Mouse (Mus musculus): ENCODE measurements around the gene Abcc10. TPM values are rescaled to one million over a fixed set of nuclear protein-coding genes. Genes with fewer than 3 reads are reported as not detected.

The Abcc10 gene
- total RNA-seq (2018; cell fraction: chromatin; rRNA removed): 10 to 100 TPM; 13.4 to 42.2 (median 30.0) TPM
- 1 to 10 TPM; 1.8 to 5.2 (median 3.1) TPM for total RNA-seq (2018; cell fraction: cytosol; rRNA removed)
- total RNA-seq (2018; cell fraction: nucleus; rRNA removed): 10 to 100 TPM in 25 of 26 experiments, 1 to 10 TPM in 1; 9.8 to 35.4 (median 22.3) TPM
- polyA plus RNA-seq (2018): 1.8 to 3.9 TPM (median 2.4 TPM) in 3 replicates

DNA sequence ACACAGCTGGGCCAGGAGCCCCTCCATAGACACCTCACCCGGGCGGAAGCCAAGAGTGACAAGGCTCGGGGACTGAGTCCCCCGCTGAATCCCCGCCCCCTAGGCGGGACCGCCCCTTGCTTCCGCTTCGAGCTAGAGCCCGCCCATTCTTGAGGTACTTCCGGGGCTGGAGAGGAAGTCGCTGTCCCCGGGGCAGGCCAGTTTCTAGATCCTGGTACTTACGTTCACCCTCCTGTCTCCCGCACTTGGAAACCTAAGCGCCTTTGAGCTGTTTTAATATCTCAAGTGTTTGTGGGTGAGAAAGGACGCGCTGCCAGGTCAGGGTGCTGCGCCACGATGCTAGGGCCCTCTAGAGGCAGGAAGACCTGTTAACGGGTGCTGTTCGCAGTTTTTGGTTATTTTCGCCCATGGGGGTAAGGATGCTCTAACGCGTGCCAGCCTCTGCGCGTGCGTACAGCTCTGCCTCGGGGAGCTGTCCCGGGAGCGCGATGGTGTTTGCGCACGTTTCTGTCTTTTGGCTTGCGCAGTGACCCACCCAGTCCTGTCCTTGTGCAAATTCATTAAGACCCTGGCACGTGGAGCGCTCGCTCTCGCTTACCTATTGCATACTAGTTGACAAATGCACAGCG, at the start of gene Abcc10:
TSS of gene Abcc10 (minus strand) at position 447 of the 629 bp plus-strand sequence.
- Histone ChIP-seq H3K4me3 (ENCODE audit: inconsistent target) (peak within 1 kb of the TSS; percentile 55), H3K27ac (peak within 1 kb of the TSS; percentile 49), H3K36me3 (ENCODE audit: inconsistent target) (no peaks in the 10 kb centered on the region), H3K79me2 (ENCODE audit: inconsistent target) (no peaks in the 10 kb centered on the region)
- under 1% methylated on average over 40 of the region's 40 CpGs for WGBS (ENCODE audit: missing documents)

DNA sequence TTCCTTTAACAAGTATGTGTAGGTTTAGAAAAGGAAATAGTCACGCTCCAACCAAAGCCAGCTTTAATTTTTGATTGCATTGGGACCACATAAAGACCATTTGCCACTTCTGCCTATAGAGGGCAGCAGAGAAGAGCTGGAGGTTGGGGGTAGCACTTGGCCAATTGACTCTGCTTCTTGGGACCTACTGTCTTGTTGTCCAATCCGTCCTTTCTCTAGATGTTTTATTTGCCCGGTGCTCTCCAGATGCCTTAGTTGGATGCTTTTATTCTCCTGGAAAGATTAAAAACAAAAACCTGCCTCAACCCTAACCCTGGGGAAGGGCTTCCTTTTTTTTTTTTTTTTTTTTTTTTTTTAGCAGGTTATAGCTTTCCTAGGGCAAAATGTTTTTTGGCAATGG, 43.6 kb upstream of the Abcc10 start:
- 64% methylated on average over 3 of the region's 3 CpGs for WGBS (ENCODE audit: missing documents)
- H3K4me3 ChIP-seq (ENCODE audit: inconsistent target): no peak overlapping the region
- no peaks in the 10 kb centered on the region for H3K36me3 ChIP-seq (ENCODE audit: inconsistent target)
- H3K27ac ChIP-seq: no peak overlapping the region
- no peaks in the 10 kb centered on the region for H3K79me2 ChIP-seq (ENCODE audit: inconsistent target)

DNA sequence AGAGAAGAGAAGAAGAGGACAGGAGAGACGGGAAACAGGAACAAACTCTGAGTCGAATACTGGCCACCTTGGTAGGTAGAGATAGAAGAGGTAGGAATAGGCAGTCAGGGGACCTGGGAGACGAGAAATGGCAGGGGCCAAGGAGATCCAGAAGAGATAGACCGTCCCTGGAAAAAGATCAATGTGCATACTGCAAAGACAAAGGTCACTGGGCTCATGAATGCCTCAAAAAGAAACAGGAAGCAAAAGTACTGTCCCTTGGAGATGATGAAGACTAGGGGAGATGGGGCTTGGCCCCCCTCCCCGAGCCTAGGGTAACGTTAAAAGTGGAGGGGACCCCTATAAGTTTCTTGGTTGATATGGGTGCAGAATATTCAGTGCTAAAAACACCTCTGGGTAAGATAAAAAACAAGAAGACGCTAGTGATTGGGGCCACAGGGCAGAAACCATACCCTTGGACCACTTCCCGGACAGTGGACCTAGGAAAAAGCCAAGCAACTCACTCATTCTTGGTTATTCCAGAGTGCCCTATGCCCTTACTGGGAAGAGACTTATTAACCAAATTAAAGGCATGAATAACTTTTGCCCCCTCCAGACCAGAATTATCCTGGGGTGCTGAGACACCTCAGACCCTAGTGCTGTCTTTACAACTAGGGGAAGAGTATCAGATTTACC, 23.0 kb upstream of the Abcc10 start:
- no peaks in the 10 kb centered on the region for H3K36me3 ChIP-seq (ENCODE audit: inconsistent target)
- no peak overlapping the region for H3K4me3 ChIP-seq (ENCODE audit: inconsistent target)
- no peaks in the 10 kb centered on the region for H3K79me2 ChIP-seq (ENCODE audit: inconsistent target)
- H3K27ac ChIP-seq: no peak overlapping the region
- WGBS (ENCODE audit: missing documents): 91% methylated on average over 8 of the region's 8 CpGs

DNA sequence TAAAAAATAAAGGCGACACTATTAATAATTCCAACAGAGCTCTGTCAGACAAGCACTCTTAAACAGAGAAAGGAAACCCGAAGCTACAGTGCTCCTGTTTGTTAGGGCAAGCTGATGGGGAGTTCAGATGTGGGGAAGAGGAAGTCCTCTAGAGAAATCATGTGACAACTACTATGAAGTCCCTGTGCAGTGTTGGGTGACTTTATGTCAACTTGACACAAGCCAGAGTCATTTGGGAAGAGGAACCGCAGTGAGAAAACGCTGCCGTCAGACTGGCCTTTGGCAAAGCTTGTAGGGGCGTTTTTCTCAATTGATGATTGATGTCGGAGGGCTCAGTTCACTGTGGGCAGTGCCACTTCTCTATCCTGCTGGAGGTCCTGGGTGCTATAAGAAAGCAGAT, 13.1 kb upstream of the Abcc10 start:
- WGBS (ENCODE audit: missing documents): 6% methylated on average over 7 of the region's 7 CpGs
- Histone ChIP-seq H3K36me3 (ENCODE audit: inconsistent target) (no peaks in the 10 kb centered on the region), H3K27ac (peak overlapping the region; percentile 83), H3K4me3 (ENCODE audit: inconsistent target) (no peak overlapping the region), H3K79me2 (ENCODE audit: inconsistent target) (no peaks in the 10 kb centered on the region)

- H3K36me3 ChIP-seq (ENCODE audit: inconsistent target): no peaks in the 10 kb centered on the region
- 53% methylated on average over 4 of the region's 5 CpGs for WGBS (ENCODE audit: missing documents)
- H3K4me3 ChIP-seq (ENCODE audit: inconsistent target): no peak overlapping the region
- H3K27ac ChIP-seq: no peak overlapping the region
- no peaks in the 10 kb centered on the region for H3K79me2 ChIP-seq (ENCODE audit: inconsistent target)
These were observed 8.3 kb upstream of the Abcc10 start for GRCm38 (mm10) chr17:46336475-46336874.

- Histone ChIP-seq H3K4me3 (ENCODE audit: inconsistent target) (peak overlapping the region; percentile 55), H3K27ac (peak overlapping the region; percentile 49; the same call in 1 of the 2 replicates), H3K36me3 (ENCODE audit: inconsistent target) (no peaks in the 10 kb centered on the region), H3K79me2 (ENCODE audit: inconsistent target) (no peaks in the 10 kb centered on the region)
- WGBS (ENCODE audit: missing documents): 85% methylated on average over 6 of the region's 6 CpGs
These were observed 571 bp upstream of the Abcc10 start for GRCm38 (mm10) chr17:46328723-46329122.

DNA sequence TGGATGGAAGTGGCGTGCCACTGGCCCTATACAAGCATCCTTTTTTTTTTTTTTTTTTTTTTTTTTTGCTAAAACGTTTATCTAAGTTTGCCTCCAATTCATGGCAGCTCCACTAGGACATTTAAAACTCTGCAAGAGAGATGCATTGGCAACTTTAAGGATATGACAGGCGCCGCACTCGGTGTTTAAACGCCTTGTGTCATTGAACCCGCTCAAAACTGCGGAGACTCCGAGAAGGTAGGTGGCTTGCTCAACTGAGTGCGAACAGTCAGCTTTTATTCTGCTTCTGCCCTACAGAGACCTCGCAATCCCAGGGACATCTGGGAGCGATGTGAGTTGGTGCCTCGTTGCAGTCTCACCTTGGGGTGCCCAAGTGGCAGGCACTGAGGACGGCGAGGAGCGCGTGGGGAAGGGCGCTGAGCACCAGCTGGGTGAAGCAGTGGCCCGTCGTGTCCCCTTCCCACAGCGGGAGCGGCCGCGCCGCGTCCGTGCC, 693 bp downstream of the Abcc10 start:
- 0 out of 2 replicates have a peak overlapping the region, but pooled peaks have one; percentile 24 for H3K27ac ChIP-seq
- H3K36me3 ChIP-seq (ENCODE audit: inconsistent target): no peaks in the 10 kb centered on the region
- H3K4me3 ChIP-seq (ENCODE audit: inconsistent target): peak overlapping the region; percentile 55
- no peaks in the 10 kb centered on the region for H3K79me2 ChIP-seq (ENCODE audit: inconsistent target)
- 5% methylated on average over 26 of the region's 27 CpGs for WGBS (ENCODE audit: missing documents)

DNA sequence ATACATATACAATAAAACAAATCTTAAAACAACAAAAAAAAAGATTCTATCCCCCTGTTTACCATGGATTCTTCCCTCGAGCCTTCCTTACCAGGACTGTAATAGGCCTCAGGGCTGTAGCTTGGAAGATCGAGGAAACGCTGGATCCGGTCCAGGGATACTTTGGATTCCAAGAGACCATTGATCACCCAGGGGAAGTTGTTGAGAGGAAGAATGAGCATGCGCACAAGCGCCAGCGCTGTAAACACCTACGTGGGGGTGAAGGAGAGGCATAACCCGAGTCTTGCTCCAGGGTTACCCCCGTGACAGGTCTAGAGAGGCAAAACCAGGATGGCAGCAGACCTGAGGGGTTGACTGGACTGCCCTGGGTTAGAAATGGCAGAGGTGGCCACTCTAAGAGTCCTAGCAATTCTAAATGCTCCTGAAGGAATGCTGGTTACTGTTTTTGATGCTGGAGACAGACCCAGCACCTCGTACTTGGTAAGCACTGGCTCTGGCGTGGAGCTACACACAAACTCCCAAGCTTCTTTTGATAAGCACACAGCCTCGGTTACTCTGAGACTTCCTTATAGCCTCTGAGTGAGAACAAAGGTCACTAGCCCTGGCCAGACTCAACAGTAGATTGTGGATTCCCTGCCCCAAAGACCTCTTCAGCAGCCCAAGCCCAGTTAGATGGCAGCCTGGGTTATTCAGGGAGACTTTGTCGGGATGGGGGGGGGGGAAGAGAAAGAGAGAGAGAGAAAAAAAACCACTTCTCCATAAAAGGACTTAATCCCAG, 5.9 kb downstream of the Abcc10 start:
- H3K27ac ChIP-seq: no peak overlapping the region
- no peaks in the 10 kb centered on the region for H3K36me3 ChIP-seq (ENCODE audit: inconsistent target)
- H3K79me2 ChIP-seq (ENCODE audit: inconsistent target): no peaks in the 10 kb centered on the region
- no peak overlapping the region for H3K4me3 ChIP-seq (ENCODE audit: inconsistent target)
- WGBS (ENCODE audit: missing documents): 97% methylated on average over 14 of the region's 14 CpGs

DNA sequence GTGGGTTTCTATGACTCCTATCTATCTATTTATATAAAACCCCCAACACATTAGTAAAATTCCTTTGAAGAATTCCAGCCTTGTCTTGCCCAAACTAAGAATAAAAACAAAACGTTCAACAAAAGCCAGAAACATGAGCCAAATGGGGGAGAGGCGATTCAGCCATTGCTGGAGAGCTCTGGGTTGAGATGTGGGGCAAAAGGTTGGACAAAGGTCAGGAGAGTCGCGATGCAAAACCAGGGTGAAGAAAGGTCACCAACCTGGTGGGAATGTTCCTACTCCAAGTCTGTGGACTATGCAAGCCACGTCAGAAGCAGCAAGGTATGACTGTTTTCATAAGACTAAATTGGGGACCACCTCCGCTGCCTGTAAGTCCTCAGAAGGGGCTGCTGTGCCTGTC, 7.7 kb downstream of the Abcc10 start:
- H3K36me3 ChIP-seq (ENCODE audit: inconsistent target): no peaks in the 10 kb centered on the region
- H3K79me2 ChIP-seq (ENCODE audit: inconsistent target): no peaks in the 10 kb centered on the region
- 88% methylated on average over 6 of the region's 6 CpGs for WGBS (ENCODE audit: missing documents)
- no peak overlapping the region for H3K27ac ChIP-seq
- no peak overlapping the region for H3K4me3 ChIP-seq (ENCODE audit: inconsistent target)

DNA sequence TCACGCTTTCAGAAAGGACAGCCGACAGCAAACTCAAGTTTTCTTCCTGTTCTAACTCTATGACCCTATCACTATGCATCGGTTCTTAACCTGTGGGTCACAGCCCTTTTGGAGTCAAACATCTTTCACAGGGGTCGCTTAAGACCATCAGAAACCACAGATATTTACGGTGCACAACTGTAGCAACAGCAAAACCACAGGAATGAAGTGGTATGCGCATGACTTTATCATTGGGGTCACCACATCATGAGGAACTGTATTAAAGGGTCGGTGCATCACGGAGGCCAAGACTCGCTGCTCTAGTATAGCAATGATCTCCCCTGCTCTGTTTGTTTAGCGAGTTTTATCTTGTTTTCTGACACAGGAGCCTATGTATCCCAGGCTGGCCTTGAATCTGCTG, 12.3 kb downstream of the Abcc10 start:
- Histone ChIP-seq H3K79me2 (ENCODE audit: inconsistent target) (no peaks in the 10 kb centered on the region), H3K4me3 (ENCODE audit: inconsistent target) (no peak overlapping the region), H3K36me3 (ENCODE audit: inconsistent target) (no peaks in the 10 kb centered on the region), H3K27ac (no peak overlapping the region)
- WGBS (ENCODE audit: missing documents): 89% methylated on average over 10 of the region's 10 CpGs

DNA sequence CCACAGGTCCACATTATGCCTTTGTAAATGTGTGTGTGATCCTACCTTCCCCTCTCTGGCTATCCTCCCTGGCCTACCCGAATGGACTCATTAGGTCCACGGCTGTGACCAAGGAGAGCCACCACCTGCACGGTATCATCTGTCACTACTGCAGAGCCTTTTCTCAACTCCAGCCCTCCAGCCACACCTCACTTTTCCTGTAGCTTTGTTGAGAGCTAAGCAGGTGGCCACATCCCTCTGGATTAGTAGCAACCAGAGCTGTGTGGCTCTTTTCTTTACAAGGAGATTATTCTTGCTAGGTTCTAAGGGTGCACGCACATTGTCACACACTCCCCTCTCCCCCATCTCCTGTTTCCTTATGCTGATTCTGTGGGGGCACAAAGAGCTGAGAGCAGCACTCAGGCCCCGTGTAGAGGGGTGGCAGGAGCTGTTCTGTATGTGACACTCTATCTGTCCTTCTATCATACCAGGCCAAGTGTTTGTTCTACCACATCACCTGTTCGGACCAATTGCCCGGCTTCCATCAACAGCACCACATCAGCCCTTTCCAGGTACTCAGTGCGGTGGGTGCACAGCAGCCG, 14.9 kb downstream of the Abcc10 start:
- Histone ChIP-seq H3K36me3 (ENCODE audit: inconsistent target) (no peaks in the 10 kb centered on the region), H3K27ac (no peak overlapping the region), H3K79me2 (ENCODE audit: inconsistent target) (no peaks in the 10 kb centered on the region), H3K4me3 (ENCODE audit: inconsistent target) (no peak overlapping the region)
- 94% methylated on average over 8 of the region's 9 CpGs for WGBS (ENCODE audit: missing documents)

GRCm38 (mm10) chr17:46310515-46310914, 17.6 kb downstream of the Abcc10 start:
- Histone ChIP-seq H3K79me2 (ENCODE audit: inconsistent target) (no peaks in the 10 kb centered on the region), H3K27ac (no peak overlapping the region), H3K4me3 (ENCODE audit: inconsistent target) (no peak overlapping the region), H3K36me3 (ENCODE audit: inconsistent target) (no peaks in the 10 kb centered on the region)
- 84% methylated on average over 10 of the region's 10 CpGs for WGBS (ENCODE audit: missing documents)

DNA sequence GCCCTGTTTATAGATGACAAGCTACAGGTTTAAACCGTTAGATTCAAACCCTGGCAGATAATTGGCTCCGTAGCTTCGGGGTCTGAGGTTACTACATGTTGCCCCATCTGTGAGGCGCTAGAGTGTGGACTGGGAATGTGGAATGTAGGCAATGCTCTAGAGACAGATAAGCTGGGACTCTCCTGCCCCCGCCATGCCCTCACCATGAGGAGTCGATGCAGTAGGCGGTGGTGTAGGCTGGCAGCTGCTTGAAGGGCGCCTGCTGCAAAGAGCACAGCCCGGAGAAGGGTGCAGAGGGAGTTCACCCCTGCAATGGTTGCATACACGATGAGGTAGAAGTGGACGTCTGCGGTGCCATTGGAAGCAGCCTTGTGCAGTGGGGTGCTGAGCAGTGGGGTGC, 18.3 kb downstream of the Abcc10 start:
- 97% methylated on average over 12 of the region's 12 CpGs for WGBS (ENCODE audit: missing documents)
- Histone ChIP-seq H3K36me3 (ENCODE audit: inconsistent target) (no peaks in the 10 kb centered on the region), H3K27ac (no peak overlapping the region), H3K79me2 (ENCODE audit: inconsistent target) (no peaks in the 10 kb centered on the region), H3K4me3 (ENCODE audit: inconsistent target) (no peak overlapping the region)

DNA sequence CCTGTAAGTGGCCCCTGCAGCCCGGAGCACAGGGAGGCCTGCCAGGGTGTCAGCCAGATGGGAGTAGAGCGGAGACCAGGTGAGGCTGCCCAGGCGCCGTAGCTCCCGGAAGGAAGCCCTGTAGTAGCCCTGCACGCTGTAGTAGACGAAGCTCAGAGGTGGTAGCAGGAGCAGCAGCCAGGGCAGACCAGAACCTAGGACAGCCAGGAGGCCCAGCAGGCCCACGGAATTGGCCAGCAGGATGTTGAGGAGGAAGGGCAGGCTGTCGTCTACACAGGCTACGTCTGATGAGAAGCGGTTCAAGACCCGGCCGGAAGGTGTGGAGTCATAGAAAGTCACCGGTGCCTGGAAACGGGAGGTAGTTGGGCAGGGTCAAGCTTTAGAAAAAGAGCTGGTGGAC, 21.2 kb downstream of the Abcc10 start:
- H3K79me2 ChIP-seq (ENCODE audit: inconsistent target): no peaks in the 10 kb centered on the region
- H3K36me3 ChIP-seq (ENCODE audit: inconsistent target): no peaks in the 10 kb centered on the region
- 93% methylated on average over 14 of the region's 15 CpGs for WGBS (ENCODE audit: missing documents)
- no peak overlapping the region for H3K4me3 ChIP-seq (ENCODE audit: inconsistent target)
- no peak overlapping the region for H3K27ac ChIP-seq
